Comparison of ENCODE assay signal across 8 mouse cellular contexts in the genomic region with DNA sequence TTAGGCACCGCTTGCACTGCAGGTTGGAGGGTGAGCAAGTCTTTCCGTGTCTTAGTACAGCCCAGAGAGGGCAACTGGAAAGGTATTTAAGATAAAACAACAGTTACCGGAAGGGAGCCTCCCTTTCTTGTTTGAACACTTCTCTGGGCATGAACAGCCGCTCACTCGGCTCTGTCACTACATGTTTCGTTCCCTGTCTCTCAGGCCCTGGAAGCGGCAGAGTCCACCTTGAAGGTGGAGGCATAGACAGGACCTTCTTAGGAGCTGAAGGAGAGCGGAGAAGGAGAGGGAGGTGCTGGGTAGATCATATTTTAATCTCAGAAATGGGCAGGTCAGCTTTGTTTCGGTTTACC. TPM values are rescaled to one million over a fixed set of nuclear protein-coding genes. Genes with fewer than 3 reads are reported as not detected.
DNase-seq lines count a peak whose midpoint lies in the region; ATAC-seq and TF ChIP-seq lines count a peak whose summit lies in the region.

No protein-coding gene starts in this region.

- H3K36me3 ChIP-seq in heart, adult 2 months (ENCODE audit: control insufficient read depth, insufficient read depth, low read length): peaks cover 17% of the 10 kb centered on the region
- H3K36me3 ChIP-seq in spleen, adult 2 months (ENCODE audit: control insufficient read depth, insufficient read depth, low read length): no peaks in the 10 kb centered on the region
- H3K36me3 ChIP-seq in intestine, postnatal 0 days (ENCODE audit: control insufficient read depth, insufficient read depth): peaks cover under 1% of the 10 kb centered on the region; the same call in 1 of the 2 replicates
- H3K36me3 ChIP-seq in stomach, embryonic 15.5 days: no peaks in the 10 kb centered on the region

- DNase-seq in heart, adult 2 months: no peak
- DNase-seq in heart, adult 11 months: no peak
- no peak for DNase-seq in spleen, adult 2 months (ENCODE audit: low read depth in 1 of 2, low spot score in 2 of 2)
- DNase-seq in spleen, adult 12 weeks (ENCODE audit: low spot score): no peak
- no peak for DNase-seq in kidney, adult 11 months
- DNase-seq in adipocyte (ENCODE audit: low spot score): no peak

- H3K27ac ChIP-seq in heart, adult 2 months: peak overlapping the region; percentile 50
- H3K27ac ChIP-seq in spleen, adult 2 months (ENCODE audit: insufficient read depth, low read length): peak overlapping the region; percentile 69
- H3K27ac ChIP-seq in intestine, postnatal 0 days (ENCODE audit: low read depth, low read length): peak overlapping the region; percentile 46
- H3K27ac ChIP-seq in stomach, embryonic 15.5 days: peak overlapping the region; percentile 68

- peak overlapping the region; percentile 25 for H3K4me2 ChIP-seq in intestine, postnatal 0 days (replicated peaks; ENCODE audit: low read depth)
- peak overlapping the region; percentile 31 for H3K4me2 ChIP-seq in stomach, embryonic 15.5 days

- intact Hi-C loops in heart, adult 2 months (cut with DNase I): no loop called here

- H3K79me2 ChIP-seq in heart, adult 2 months (replicated peaks; ENCODE audit: control insufficient read depth, insufficient read depth, low read length): 0 out of 2 replicates have a peak, but pooled peaks cover 2% of the 10 kb centered on the region

- no peaks in the 10 kb centered on the region for H3K9me3 ChIP-seq in intestine, postnatal 0 days (ENCODE audit: control insufficient read depth)
- H3K9me3 ChIP-seq in stomach, embryonic 15.5 days: no peaks in the 10 kb centered on the region

- H3K4me3 ChIP-seq in heart, adult 2 months: peak overlapping the region; percentile 30
- H3K4me3 ChIP-seq in spleen, adult 2 months (ENCODE audit: extremely low read depth, insufficient read depth, insufficient read length): peak overlapping the region; percentile 40
- H3K4me3 ChIP-seq in intestine, postnatal 0 days (ENCODE audit: low read depth, low read length): no peak overlapping the region
- no peak overlapping the region for H3K4me3 ChIP-seq in stomach, embryonic 15.5 days (replicated peaks)

- no peak overlapping the region for H3K9ac ChIP-seq in heart, adult 2 months (ENCODE audit: low read depth, low read length)
- H3K9ac ChIP-seq in intestine, postnatal 0 days (ENCODE audit: low read depth, low read length): no peak overlapping the region
- no peak overlapping the region for H3K9ac ChIP-seq in stomach, embryonic 15.5 days

- no peak for TF ChIP-seq POLR2A in heart, adult 2 months (IDR thresholded peaks at IDR 0.05; ENCODE audit: insufficient read depth, low read depth, low read length)
- no peak for TF ChIP-seq POLR2A in spleen, adult 2 months (IDR thresholded peaks at IDR 0.05; ENCODE audit: low read depth, low read length)

- TF ChIP-seq EP300 in heart, adult 2 months (IDR thresholded peaks at IDR 0.05; ENCODE audit: insufficient read depth, low read depth, low read length): no peak

- no peaks in the 10 kb centered on the region for H3K27me3 ChIP-seq in heart, adult 2 months (ENCODE audit: control insufficient read depth, insufficient read depth, low read length)
- H3K27me3 ChIP-seq in spleen, adult 2 months (ENCODE audit: control insufficient read depth, insufficient read depth, low read length): no peaks in the 10 kb centered on the region
- H3K27me3 ChIP-seq in intestine, postnatal 0 days (replicated peaks; ENCODE audit: control insufficient read depth, insufficient read depth, low read length): no peaks in the 10 kb centered on the region
- no peaks in the 10 kb centered on the region for H3K27me3 ChIP-seq in stomach, embryonic 15.5 days (replicated peaks)

- 46% methylated on average over 9 of the region's 9 CpGs for WGBS in heart, adult 2 months
- WGBS in spleen, adult 2 months: 38% methylated on average over 9 of the region's 9 CpGs
- WGBS in intestine, postnatal 0 days: 47% methylated on average over 9 of the region's 9 CpGs
- 60% methylated on average over 9 of the region's 9 CpGs for WGBS in stomach, embryonic 15.5 days

- no peak for ATAC-seq in intestine, postnatal 0 days
- no peak for ATAC-seq in stomach, embryonic 15.5 days (ENCODE audit: insufficient read depth, low FRiP score, low read depth)

- peaks cover 24% of the 10 kb centered on the region for H3K4me1 ChIP-seq in heart, adult 2 months (ENCODE audit: control insufficient read depth, insufficient read depth, low read length)
- H3K4me1 ChIP-seq in spleen, adult 2 months (ENCODE audit: control insufficient read depth, insufficient read depth, insufficient read length): peaks cover 12% of the 10 kb centered on the region
- H3K4me1 ChIP-seq in intestine, postnatal 0 days (replicated peaks; ENCODE audit: control insufficient read depth, insufficient read depth, low read length): no peaks in the 10 kb centered on the region; the same call in none of the 2 replicates
- H3K4me1 ChIP-seq in stomach, embryonic 15.5 days: peaks cover 32% of the 10 kb centered on the region

- TF ChIP-seq CTCF in heart, adult 2 months (IDR thresholded peaks at IDR 0.05): no peak
- TF ChIP-seq CTCF in spleen, adult 2 months (IDR thresholded peaks at IDR 0.05; ENCODE audit: extremely low read depth, insufficient read depth, insufficient read length, insufficient replicate concordance): no peak
- no peak for TF ChIP-seq CTCF in intestine, postnatal 0 days (IDR thresholded peaks at IDR 0.05; ENCODE audit: low read depth)

RNA-seq across cellular contexts. Expression of a gene that starts 3.6 kb away (rescaled TPM):
- total RNA-seq in heart, adult 2 months (2021): 10 to 100 TPM; 18.6 to 19.5 TPM
- polyA plus RNA-seq in heart, adult 2 months (2012; rRNA removed): 11.2 and 16.9 TPM in 2 replicates
- polyA plus RNA-seq in spleen, adult 2 months (2012; rRNA removed): 12.2 and 13.6 TPM in 2 replicates
- 4.9 and 5.0 TPM in 2 replicates for polyA plus RNA-seq in intestine, postnatal 0 days (2015; fragmentation: Nextera tagmentation; extraction: Ambion mirVana)
- polyA plus RNA-seq in stomach, embryonic 15.5 days (2015; fragmentation: Nextera tagmentation; extraction: Ambion mirVana): 9.8 and 10.6 TPM in 2 replicates

Comparison
In these comparisons a context has a peak if more than half of its experiments do, and no peak if none do; other contexts are left out.
1. H3K4me3 ChIP-seq: peak in heart, adult 2 months (single experiment) and spleen, adult 2 months (single experiment); none in intestine, postnatal 0 days (single experiment) and stomach, embryonic 15.5 days (single experiment).
2. Peak in every context shown above with its lines, with median percentiles within 50 percentile points of each other: H3K27ac ChIP-seq.